Mouse (Mus musculus) layer of hippocampus, adult 2 months (tissue): ENCODE results near the gene Srsf12. TPM values are rescaled to one million over a fixed set of nuclear protein-coding genes. Genes with fewer than 3 reads are reported as not detected.
A peak's percentile ranks its signal among the peaks of the same experiment; 100 is the strongest.

Experiments used
- DNase-seq, 2 experiments: peaks; one replicate each; pipeline ENCODE4 v3.0.0; 2022; ENCODE audit warnings: low spot score in 2 of 2
- H3K27ac ChIP-seq: fragments of 200-600 bp; 2 replicates; pipeline ENCODE4 v1.8.1; 2022
- H3K4me3 ChIP-seq: fragments of 200-600 bp; 2 replicates; pipeline ENCODE4 v1.8.1; 2022; ENCODE audit warnings: mild to moderate bottlenecking
- CTCF ChIP-seq: fragments of 200-600 bp; conservative IDR thresholded peaks from 2 replicates; pipeline ENCODE4 v1.8.1; 2022; ENCODE audit warnings: antibody characterized with exemption, mild to moderate bottlenecking, moderate library complexity
- total RNA-seq, 2 experiments: library from RNA; stranded (reverse); gene quantifications; 2 replicates each; pipeline ENCODE4 v1.2.3; 2021

Srsf12 gene
- total RNA-seq, 2 experiments from 2014 or later: 25.7 to 26.6 TPM

DNA sequence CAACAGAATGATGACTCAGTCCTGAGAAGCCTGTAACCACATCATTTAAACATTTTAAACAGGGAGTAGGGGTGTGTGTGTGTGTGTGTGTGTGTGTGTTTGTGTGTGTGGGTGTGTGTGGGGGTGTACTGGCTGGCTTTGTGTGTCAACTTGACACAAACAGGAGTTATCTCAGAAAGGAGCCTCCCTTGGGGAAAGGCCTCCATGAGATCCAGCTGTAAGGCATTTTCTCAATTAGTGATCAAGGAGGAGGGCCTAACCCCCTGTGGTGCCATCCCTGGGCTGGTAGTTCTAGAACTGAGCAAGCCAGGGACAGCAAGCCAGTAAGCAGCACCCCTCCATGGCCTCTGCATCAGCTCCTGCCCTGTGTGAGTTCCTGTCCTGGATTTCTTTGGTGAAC is 51.5 kb downstream of the Srsf12 start:
- DNase-seq: no peak
- Histone ChIP-seq H3K27ac (no peak overlapping the region), H3K4me3 (no peak overlapping the region)
- no peak for TF ChIP-seq CTCF

DNA sequence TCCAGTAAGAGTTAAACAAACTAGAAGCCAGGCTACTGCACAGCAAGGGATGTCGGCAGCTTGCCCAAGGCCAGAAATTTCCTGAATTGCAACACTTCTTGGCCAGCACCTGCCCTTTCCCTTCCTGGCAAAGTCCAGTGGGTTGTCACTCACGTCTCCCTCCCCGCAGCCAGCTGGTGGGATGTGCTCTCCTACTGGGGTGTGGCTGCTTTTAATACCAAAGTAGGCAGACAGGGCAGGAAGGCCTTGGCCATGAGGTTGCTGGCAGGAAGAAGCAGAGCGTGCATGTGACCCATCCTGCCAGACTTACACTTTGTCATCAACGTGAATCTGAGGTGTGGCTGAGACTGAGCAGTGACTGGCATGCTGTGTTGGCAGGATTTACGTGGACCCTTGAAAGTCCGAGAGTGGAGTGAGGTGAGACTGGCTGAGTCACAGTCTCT is 52.5 kb downstream of the Srsf12 start:
- Histone ChIP-seq H3K27ac (no peak overlapping the region), H3K4me3 (no peak overlapping the region; the same call in 1 of the 2 replicates)
- TF ChIP-seq CTCF: peak; percentile 21; the same call in 1 of the 2 replicates
- DNase-seq: peak in 1 of 2 experiments; percentile 18

- TF ChIP-seq CTCF: no peak
- no peak overlapping the region for H3K27ac ChIP-seq
- DNase-seq: no peak
Measured at GRCm38 (mm10) chr4:33262897-33263296, 54.1 kb downstream of the Srsf12 start.

DNA sequence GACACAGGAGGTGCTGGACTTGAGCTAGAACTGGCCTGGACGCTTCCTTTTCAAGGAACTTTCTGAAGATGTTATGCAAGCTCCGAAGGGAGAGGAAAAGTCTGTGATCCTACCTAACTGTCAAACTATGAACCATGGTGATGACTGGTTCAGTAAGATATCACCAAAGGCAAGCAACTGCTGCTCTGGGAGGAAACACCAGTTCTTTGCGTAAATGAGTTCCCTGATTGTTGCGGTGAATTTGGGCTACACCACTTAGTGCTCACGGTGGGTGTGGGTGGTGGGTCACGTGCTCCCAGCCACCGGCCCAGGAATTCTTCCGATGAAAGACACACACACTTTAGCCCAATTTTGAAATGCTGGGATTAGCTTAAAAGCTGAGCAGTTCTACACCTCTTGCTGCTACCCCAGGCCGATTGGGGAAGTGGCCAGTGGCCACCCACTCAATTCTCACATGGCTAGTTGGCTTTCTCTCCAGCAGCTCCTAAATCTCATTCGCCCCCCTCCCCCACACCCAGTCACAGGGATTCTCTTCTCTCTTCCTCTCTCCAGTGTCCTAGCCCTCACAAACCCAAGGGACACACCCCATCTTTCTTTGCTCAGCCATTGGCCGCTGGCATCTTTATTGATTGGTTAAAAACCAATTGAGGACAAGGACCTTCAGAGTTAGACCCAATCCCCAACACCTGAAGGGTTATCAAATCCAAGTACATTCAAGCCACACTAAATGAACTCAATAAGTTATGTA is 56.4 kb downstream of the Srsf12 start:
- Histone ChIP-seq H3K27ac (no peak overlapping the region), H3K4me3 (no peak overlapping the region)
- no peak for TF ChIP-seq CTCF
- DNase-seq: no peak

More at GRCm38 (mm10) chr4:33262897-33263296, 54.1 kb downstream of the Srsf12 start:
- H3K4me3 ChIP-seq: no peak overlapping the region

- Histone ChIP-seq H3K4me3 (no peak overlapping the region), H3K27ac (no peak overlapping the region)
- TF ChIP-seq CTCF: no peak
- no peak for DNase-seq
Measured at GRCm38 (mm10) chr4:33270386-33271314, 61.9 kb downstream of the Srsf12 start.

DNA sequence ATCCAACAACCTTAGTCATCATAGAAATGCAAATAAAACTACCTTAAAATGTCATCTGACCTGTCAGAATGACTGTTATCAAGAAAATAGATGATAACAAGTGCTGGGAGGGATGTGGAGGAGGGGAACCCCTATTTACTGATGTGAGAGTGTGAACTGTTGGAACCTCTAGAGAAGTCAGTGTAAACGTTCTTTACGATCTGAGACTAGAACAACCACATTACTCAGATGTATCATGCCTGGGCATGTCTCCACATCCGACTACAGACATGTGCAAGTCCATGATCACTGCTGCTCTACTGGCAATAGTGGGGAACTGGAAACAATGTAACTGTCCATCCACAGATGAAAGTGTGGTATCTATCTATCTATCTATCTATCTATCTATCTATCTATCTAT is 64.6 kb downstream of the Srsf12 start:
- H3K27ac ChIP-seq: no peak overlapping the region
- no peak overlapping the region for H3K4me3 ChIP-seq
- no peak for TF ChIP-seq CTCF
- no peak for DNase-seq

- Histone ChIP-seq H3K27ac (no peak overlapping the region), H3K4me3 (no peak overlapping the region)
- no peak for TF ChIP-seq CTCF
- no peak for DNase-seq
Measured at GRCm38 (mm10) chr4:33281891-33282685, 73.3 kb downstream of the Srsf12 start.

Other genes starting within 250 kb of the Srsf12 start
- 10 to 100 TPM; 62.1 to 68.2 TPM for gene Rragd, start 226.0 kb upstream of the Srsf12 start, total RNA-seq
- 10 to 100 TPM; 93.4 to 94.8 TPM for gene Ube2j1, start 177.6 kb upstream of the Srsf12 start, total RNA-seq
- under 1 TPM; 0.32 to 0.72 TPM for gene Gabrr2, start 146.0 kb upstream of the Srsf12 start, total RNA-seq
- not detected for gene Gabrr1, start 76.5 kb upstream of the Srsf12 start, total RNA-seq
- 10 to 100 TPM; 10.6 to 10.9 TPM for gene Pm20d2, start 19.3 kb upstream of the Srsf12 start, total RNA-seq
- 100 to 1,000 TPM; 144 to 145 TPM for gene Pnrc1, start 81.2 kb downstream of the Srsf12 start, total RNA-seq
- gene Rngtt, start 101.3 kb downstream of the Srsf12 start, total RNA-seq: 10 to 100 TPM; 29.4 to 30.0 TPM